Mouse (Mus musculus) MEL (cell line): ENCODE results near the gene Ess2. TPM values are rescaled to one million over a fixed set of nuclear protein-coding genes. Genes with fewer than 3 reads are reported as not detected.

ENCODE experiments used
- DNase-seq: peaks from one replicate; pipeline ENCODE4 v3.0.0; 2011; ENCODE audit warnings: low read depth, low spot score
- H3K27ac ChIP-seq: 2 replicates; pipeline ENCODE4 v1.5.1; 2012; ENCODE audit warnings: low read depth, mild to moderate bottlenecking, control low read depth, low read length, moderate library complexity; ENCODE audit not compliant: control insufficient read depth
- H3K27me3 ChIP-seq, 2 experiments: fragments of 150-350 bp in 1 of 2; sonication (generic) in 1 of 2; 2 replicates each; pipeline ENCODE4 v1.6.1; 2012; ENCODE audit warnings: low read length in 2 of 2, mild to moderate bottlenecking in 2 of 2, improper control_type of control experiment in 1 of 2, moderate library complexity in 1 of 2; ENCODE audit not compliant: insufficient read depth in 2 of 2, control insufficient read depth in 1 of 2
- H3K36me3 ChIP-seq, 2 experiments: 2 replicates each; pipeline ENCODE4 v1.6.1; 2012 to 2014; ENCODE audit warnings: low read length in 2 of 2, improper control_type of control experiment in 1 of 2, inconsistent platforms in 1 of 2, mild to moderate bottlenecking in 1 of 2; ENCODE audit not compliant: insufficient read depth in 2 of 2, control insufficient read depth in 1 of 2
- H3K4me1 ChIP-seq, 2 experiments: fragments of 150-350 bp in 1 of 2; sonication (generic) in 1 of 2; 2 replicates each; pipeline ENCODE4 v1.6.1; 2012; ENCODE audit warnings: low read length in 2 of 2, improper control_type of control experiment in 1 of 2, mild to moderate bottlenecking in 1 of 2; ENCODE audit not compliant: insufficient read depth in 2 of 2, control insufficient read depth in 1 of 2
- H3K4me3 ChIP-seq, 2 experiments: fragments of 150-350 bp in 1 of 2; sonication (generic) in 1 of 2; 2 replicates each; pipeline ENCODE4 v1.5.1; 2012; ENCODE audit warnings: low read depth in 2 of 2, low read length in 2 of 2, mild to moderate bottlenecking in 2 of 2, moderate library complexity in 2 of 2, control low read depth in 1 of 2, improper control_type of control experiment in 1 of 2; ENCODE audit not compliant: control insufficient read depth in 1 of 2, insufficient read depth in 1 of 2
- H3K79me2 ChIP-seq: 2 replicates; pipeline ENCODE4 v1.6.1; 2012; ENCODE audit warnings: mild to moderate bottlenecking, low read length, moderate library complexity; ENCODE audit not compliant: control insufficient read depth, poor library complexity, insufficient read depth
- H3K9ac ChIP-seq: 2 replicates; pipeline ENCODE4 v1.6.1; 2012; ENCODE audit warnings: low read depth, mild to moderate bottlenecking, control low read depth, low read length, moderate library complexity; ENCODE audit not compliant: control insufficient read depth, poor library complexity, severe bottlenecking
- H3K9me3 ChIP-seq: fragments of 150-350 bp; sonication (generic); replicated peaks from 2 replicates; pipeline ENCODE4 v1.6.1; 2012; ENCODE audit warnings: mild to moderate bottlenecking, low read length, improper control_type of control experiment, moderate library complexity; ENCODE audit not compliant: insufficient read depth
- BHLHE40 ChIP-seq: IDR thresholded peaks from 2 replicates; pipeline ENCODE4 v1.6.1; 2012; ENCODE audit warnings: low read depth, mild to moderate bottlenecking, inconsistent platforms, low read length, improper control_type of control experiment, borderline replicate concordance
- CHD2 ChIP-seq: IDR thresholded peaks from 2 replicates; pipeline ENCODE4 v1.6.1; 2011; ENCODE audit warnings: low read length, improper control_type of control experiment
- ELF1 ChIP-seq: IDR thresholded peaks from 2 replicates; pipeline ENCODE4 v1.6.1; 2014; ENCODE audit warnings: low read depth, mild to moderate bottlenecking, inconsistent platforms, low read length, improper control_type of control experiment, moderate library complexity
- ETS1 ChIP-seq: IDR thresholded peaks from 2 replicates; pipeline ENCODE4 v1.6.1; 2012; ENCODE audit warnings: low read depth, mild to moderate bottlenecking, inconsistent platforms, low read length, improper control_type of control experiment, moderate library complexity
- GATA1 ChIP-seq: IDR thresholded peaks from 2 replicates; pipeline ENCODE4 v1.6.1; 2011; ENCODE audit warnings: low read depth, low read length, improper control_type of control experiment
- HCFC1 ChIP-seq: IDR thresholded peaks from 2 replicates; pipeline ENCODE4 v1.6.1; 2012; ENCODE audit warnings: low read depth, mild to moderate bottlenecking, inconsistent platforms, low read length, improper control_type of control experiment, moderate library complexity
- JUND ChIP-seq: IDR thresholded peaks from 2 replicates; pipeline ENCODE4 v1.6.1; 2011; ENCODE audit warnings: low read depth, mild to moderate bottlenecking, improper control_type of control experiment, low read length
- KAT2A ChIP-seq: conservative IDR thresholded peaks from 2 replicates; pipeline ENCODE4 v1.6.1; 2012; ENCODE audit warnings: low read depth, low read length, improper control_type of control experiment, inconsistent platforms
- MAZ ChIP-seq: IDR thresholded peaks from 2 replicates; pipeline ENCODE4 v1.6.1; 2012; ENCODE audit warnings: low read depth, mild to moderate bottlenecking, inconsistent platforms, low read length, improper control_type of control experiment
- MEF2A ChIP-seq: IDR thresholded peaks from 2 replicates; pipeline ENCODE4 v1.6.1; 2014; ENCODE audit warnings: low read depth, mild to moderate bottlenecking, inconsistent platforms, low read length, improper control_type of control experiment; ENCODE audit not compliant: poor library complexity, insufficient replicate concordance, severe bottlenecking; ENCODE audit errors: extremely low read depth
- MXI1 ChIP-seq: IDR thresholded peaks from 2 replicates; pipeline ENCODE4 v1.6.1; 2011; ENCODE audit warnings: mild to moderate bottlenecking, low read depth, low read length, improper control_type of control experiment
- POLR2AphosphoS2 ChIP-seq: IDR thresholded peaks from 2 replicates; pipeline ENCODE4 v1.6.1; 2011; ENCODE audit warnings: low read length, improper control_type of control experiment
- POLR2AphosphoS5 ChIP-seq: IDR thresholded peaks from 2 replicates; pipeline ENCODE4 v1.6.1; 2012; ENCODE audit warnings: low read depth, borderline replicate concordance, mild to moderate bottlenecking, inconsistent platforms, low read length, moderate library complexity, mixed read lengths
- RAD21 ChIP-seq: IDR thresholded peaks from 2 replicates; pipeline ENCODE4 v1.6.1; 2011; ENCODE audit warnings: mild to moderate bottlenecking, low read depth, low read length, improper control_type of control experiment
- RCOR1 ChIP-seq: IDR thresholded peaks from 2 replicates; pipeline ENCODE4 v1.6.1; 2012; ENCODE audit warnings: low read depth, mild to moderate bottlenecking, inconsistent platforms, low read length, improper control_type of control experiment
- SIN3A ChIP-seq: IDR thresholded peaks from 2 replicates; pipeline ENCODE4 v1.6.1; 2012; ENCODE audit warnings: low read length, improper control_type of control experiment, inconsistent platforms
- SMC3 ChIP-seq: IDR thresholded peaks from 2 replicates; pipeline ENCODE4 v1.6.1; 2011; ENCODE audit warnings: low read depth, low read length, improper control_type of control experiment
- TAL1 ChIP-seq: IDR thresholded peaks from 2 replicates; pipeline ENCODE4 v1.6.1; 2012; ENCODE audit warnings: mild to moderate bottlenecking, inconsistent platforms, low read length, moderate library complexity, mixed read lengths
- TBP ChIP-seq: IDR thresholded peaks from 2 replicates; pipeline ENCODE4 v1.8.0; 2011; ENCODE audit warnings: low read depth, low read length, improper control_type of control experiment
- TCF12 ChIP-seq: IDR thresholded peaks from 2 replicates; pipeline ENCODE4 v1.6.1; 2014; ENCODE audit warnings: low read depth, mild to moderate bottlenecking, inconsistent platforms, low read length, improper control_type of control experiment, moderate library complexity
- USF1 ChIP-seq: IDR thresholded peaks from 2 replicates; pipeline ENCODE4 v1.6.1; 2014; ENCODE audit warnings: low read depth, mild to moderate bottlenecking, inconsistent platforms, low read length, improper control_type of control experiment, moderate library complexity
- USF2 ChIP-seq, 2 experiments: IDR thresholded peaks; 2 replicates each; pipeline ENCODE4 v1.6.1; 2011 to 2012; ENCODE audit warnings: improper control_type of control experiment in 2 of 2, low read length in 2 of 2, borderline replicate concordance in 1 of 2, inconsistent platforms in 1 of 2, low read depth in 1 of 2, mild to moderate bottlenecking in 1 of 2; ENCODE audit not compliant: insufficient read depth in 1 of 2
- ZKSCAN1 ChIP-seq: IDR thresholded peaks from 2 replicates; pipeline ENCODE4 v1.6.1; 2012; ENCODE audit warnings: low read depth, mild to moderate bottlenecking, inconsistent platforms, low read length, improper control_type of control experiment, moderate library complexity
- polyA plus RNA-seq, 2 experiments: library from polyadenylated mRNA; stranded (reverse) in 1 of 2; unstranded in 1 of 2; fragments of >175 nt in 1 of 2; fragments of >200 nt in 1 of 2; gene quantifications; 2 replicates each; pipeline versions ENCODE4 v1.2.1 to v1.2.4; 2012; ENCODE audit warnings: low replicate concordance in 2 of 2, low read depth in 1 of 2; ENCODE audit not compliant: insufficient read length in 2 of 2, insufficient read depth in 1 of 2, missing spikeins in 1 of 2
- total RNA-seq: library from RNA; depleted of rRNA; stranded (reverse); fragments of 300-350 nt; gene quantifications from 2 replicates; pipeline ENCODE4 v1.2.3, GENCODE M21; 2012

The Ess2 gene
- total and polyA plus RNA-seq, 3 experiments = 21.7 to 26.8 TPM; not detected in 1

DNA sequence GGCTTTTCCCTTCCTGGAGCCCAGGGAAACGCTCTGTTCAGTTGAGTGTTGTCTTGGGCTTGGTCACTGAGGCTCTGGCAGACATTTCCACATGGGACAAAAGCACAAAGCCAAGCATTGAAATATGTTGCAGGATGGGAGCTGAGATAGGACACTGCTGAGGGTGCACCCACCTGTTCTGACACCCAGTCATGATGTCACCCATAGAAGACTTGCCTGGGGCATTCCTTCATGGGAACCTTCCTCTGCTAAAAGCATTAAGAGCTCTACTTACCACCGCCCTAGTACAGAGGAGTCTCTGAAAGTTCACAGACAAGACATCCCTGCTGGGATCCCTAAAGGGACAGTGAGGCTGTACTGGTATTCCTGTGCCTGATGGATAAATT is 20.8 kb downstream of the Ess2 start:
- H3K9me3 ChIP-seq = no peaks in the 10 kb centered on the region
- TF ChIP-seq ZKSCAN1 (no peak), CHD2 (no peak), HCFC1 (no peak), RAD21 (no peak), MXI1 (no peak), KAT2A (no peak), SIN3A (no peak), MAZ (no peak), SMC3 (no peak)
- TF ChIP-seq, all 39 proteins: peak for 0
- Histone ChIP-seq H3K27me3 (no peaks in the 10 kb centered on the region), H3K4me1 (peaks cover 6 to 18% of the 10 kb centered on the region in 2 experiments), H3K27ac (no peak overlapping the region), H3K9ac (peak overlapping the region; percentile 98), H3K79me2 (peaks cover 31% of the 10 kb centered on the region), H3K4me3 (peak overlapping the region; percentile 97 to 100), H3K36me3 (peaks cover 0 to 15% of the 10 kb centered on the region in 2 experiments; a peak in 3 of 4 replicates)
- peak; percentile 19 for DNase-seq

DNA sequence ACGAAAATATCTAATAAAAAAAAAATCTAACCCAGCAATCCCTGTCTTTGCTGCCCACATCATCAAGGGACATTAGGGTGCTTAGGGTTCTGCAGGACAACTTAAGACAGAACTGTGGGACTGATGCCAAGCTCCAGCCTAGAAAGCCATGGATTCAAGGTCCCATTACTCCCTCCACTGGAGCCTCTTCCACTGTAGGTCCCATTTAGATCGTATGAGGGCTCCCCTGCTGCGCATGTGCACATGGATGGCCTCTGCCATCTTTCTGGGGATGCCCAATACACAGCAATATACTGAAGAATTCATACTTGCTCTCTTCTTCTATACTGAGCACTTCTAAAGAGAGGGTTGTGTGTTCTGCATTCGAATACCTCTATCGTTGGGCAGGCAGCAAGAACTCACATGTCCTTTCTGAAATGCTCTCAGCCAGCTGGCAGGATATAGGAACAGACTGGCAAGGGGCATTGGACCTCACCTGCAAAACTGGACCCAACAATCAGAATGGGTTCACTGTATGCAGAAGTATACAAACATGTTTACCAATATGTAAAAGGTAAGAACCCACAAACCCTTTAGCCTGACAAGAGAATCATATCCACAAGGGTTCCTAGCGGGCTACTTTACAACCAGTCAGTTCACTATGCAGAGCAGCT is 21.3 kb downstream of the Ess2 start:
- Histone ChIP-seq H3K9me3 (no peaks in the 10 kb centered on the region), H3K4me3 (peak overlapping the region in 1 of 2 experiments; percentile 100; a peak in 1 of 4 replicates), H3K79me2 (peaks cover 35% of the 10 kb centered on the region), H3K36me3 (peaks cover 0 to 15% of the 10 kb centered on the region in 2 experiments; a peak in 3 of 4 replicates), H3K27ac (no peak overlapping the region), H3K9ac (no peak overlapping the region; the same call in 1 of the 2 replicates), H3K27me3 (no peaks in the 10 kb centered on the region), H3K4me1 (peaks cover 6 to 18% of the 10 kb centered on the region in 2 experiments)
- no peak for DNase-seq
- no peak for TF ChIP-seq TAL1
- no peak for TF ChIP-seq ETS1
- no peak for TF ChIP-seq SIN3A
- TF ChIP-seq RCOR1 = no peak
- no peak for TF ChIP-seq TCF12
- no peak for TF ChIP-seq USF2 (IDR thresholded peaks at IDR 0.05; ENCODE audit: borderline replicate concordance in 1 of 2, insufficient read depth in 1 of 2, low read depth in 1 of 2, low read length in 2 of 2)
- TF ChIP-seq MEF2A = no peak
- TF ChIP-seq TBP = no peak
- TF ChIP-seq JUND = no peak
- no peak for TF ChIP-seq POLR2AphosphoS5
- TF ChIP-seq ELF1 = no peak
- no peak for TF ChIP-seq BHLHE40
- TF ChIP-seq POLR2AphosphoS2 = no peak
- TF ChIP-seq MAZ = no peak
- TF ChIP-seq USF1 = no peak
- no peak for TF ChIP-seq ZKSCAN1
- no peak for TF ChIP-seq GATA1
- TF ChIP-seq KAT2A = no peak
- TF ChIP-seq SMC3 = no peak
